Mouse (Mus musculus): ENCODE data around the gene Fam216b.

GRCm38 (mm10) chr14:78043079-78043478, 45.7 kb downstream of the Fam216b start:
- TF ChIP-seq CTCF (IDR thresholded peaks at IDR 0.05) (no peak), EP300 (IDR thresholded peaks at IDR 0.05) (no peak)
